Mouse (Mus musculus): ENCODE measurements around the gene Atrip. TPM values are rescaled to one million over a fixed set of nuclear protein-coding genes. Genes with fewer than 3 reads are reported as not detected.

The Atrip gene
- polyA plus RNA-seq, 1 experiment, result 38.0 TPM

- 69% methylated on average over 10 of the region's 10 CpGs for WGBS
- no peak overlapping the region for H3K27ac ChIP-seq (ENCODE audit: insufficient read depth, low read length)
- H3K27me3 ChIP-seq (ENCODE audit: control insufficient read depth, insufficient read depth, low read length), result no peaks in the 10 kb centered on the region
- no peak overlapping the region for H3K4me3 ChIP-seq (replicated peaks; ENCODE audit: insufficient read depth, low read depth, low read length)
- DNase-seq, result no peak
- no peaks in the 10 kb centered on the region for H3K4me1 ChIP-seq (ENCODE audit: control insufficient read depth, insufficient read depth, low read length)
- TF ChIP-seq POLR2A (IDR thresholded peaks at IDR 0.05; ENCODE audit: borderline replicate concordance, insufficient read depth, low read length) (no peak), CTCF (IDR thresholded peaks at IDR 0.05; ENCODE audit: borderline replicate concordance, insufficient read depth, low read depth, low read length) (no peak)
Observed at GRCm38 (mm10) chr9:109008994-109009635, 64.8 kb downstream of the Atrip start.

DNA sequence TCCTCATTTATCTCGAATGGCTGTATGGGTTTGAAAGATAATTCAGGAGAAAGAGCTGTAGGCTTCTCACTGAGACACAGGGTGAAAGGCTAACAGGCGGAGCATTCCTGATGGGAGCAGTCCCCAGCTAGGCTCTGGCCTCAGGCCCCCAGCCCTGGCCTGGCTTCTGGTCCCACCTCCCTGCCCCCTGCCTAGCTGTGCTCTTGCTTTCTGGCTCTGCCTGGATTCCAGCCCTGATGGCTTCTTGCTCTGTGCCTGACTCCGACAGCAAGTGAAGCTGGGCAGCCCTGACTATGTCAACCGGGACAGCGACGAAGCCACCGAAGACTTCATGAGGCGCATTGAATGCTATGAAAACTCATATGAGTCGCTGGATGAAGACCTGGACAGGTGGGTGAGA, 65.8 kb downstream of the Atrip start:
- no peak for DNase-seq
- TF ChIP-seq CTCF (IDR thresholded peaks at IDR 0.05; ENCODE audit: borderline replicate concordance, insufficient read depth, low read depth, low read length) (no peak), POLR2A (IDR thresholded peaks at IDR 0.05; ENCODE audit: borderline replicate concordance, insufficient read depth, low read length) (no peak)
- Histone ChIP-seq H3K27me3 (ENCODE audit: control insufficient read depth, insufficient read depth, low read length) (no peaks in the 10 kb centered on the region), H3K4me3 (replicated peaks; ENCODE audit: insufficient read depth, low read depth, low read length) (no peak overlapping the region), H3K4me1 (ENCODE audit: control insufficient read depth, insufficient read depth, low read length) (no peaks in the 10 kb centered on the region), H3K27ac (ENCODE audit: insufficient read depth, low read length) (no peak overlapping the region)
- 75% methylated on average over 9 of the region's 9 CpGs for WGBS

Other genes with a start within 250 kb of the Atrip start
- gene Celsr3, start 247.8 kb downstream of the Atrip start, polyA plus RNA-seq (2012; rRNA removed), result 77.1 and 88.3 TPM in 2 replicates
- gene Slc26a6, start 220.8 kb downstream of the Atrip start, polyA plus RNA-seq (2012; rRNA removed), result 22.6 and 28.2 TPM in 2 replicates
- 0.39 and 0.92 TPM in 2 replicates for gene Tmem89, start 159.5 kb downstream of the Atrip start, polyA plus RNA-seq (2012; rRNA removed)
- 672 and 690 TPM in 2 replicates for gene Uqcrc1, start 137.5 kb downstream of the Atrip start, polyA plus RNA-seq (2012; rRNA removed)
- 11.3 and 14.1 TPM in 2 replicates for gene Col7a1, start 120.5 kb downstream of the Atrip start, polyA plus RNA-seq (2012; rRNA removed)
- gene Ucn2, start 88.1 kb downstream of the Atrip start, polyA plus RNA-seq (2012; rRNA removed), result 0.47 and 0.48 TPM in 2 replicates
- 17.5 and 20.1 TPM in 2 replicates for gene Pfkfb4, start 82.3 kb downstream of the Atrip start, polyA plus RNA-seq (2012; rRNA removed)
- 75.0 and 79.8 TPM in 2 replicates for gene Shisa5, start 35.6 kb downstream of the Atrip start, polyA plus RNA-seq (2012; rRNA removed)
- gene Trex1, start 14.4 kb downstream of the Atrip start, polyA plus RNA-seq (2012; rRNA removed), result 39.9 and 40.4 TPM in 2 replicates
- 6.6 and 7.7 TPM in 2 replicates for gene Ccdc51, start 8.4 kb upstream of the Atrip start, polyA plus RNA-seq (2012; rRNA removed)
- 144 and 152 TPM in 2 replicates for gene Tma7, start 8.5 kb upstream of the Atrip start, polyA plus RNA-seq (2012; rRNA removed)
- gene Plxnb1, start 21.3 kb upstream of the Atrip start, polyA plus RNA-seq (2012; rRNA removed), result 26.4 and 26.6 TPM in 2 replicates
- not detected in 2 replicates for gene Fbxw21, start 87.9 kb upstream of the Atrip start, polyA plus RNA-seq (2012; rRNA removed)
- gene Fbxw13, start 121.9 kb upstream of the Atrip start, polyA plus RNA-seq (2012; rRNA removed), result not detected in 2 replicates
- gene Fbxw20, start 160.6 kb upstream of the Atrip start, polyA plus RNA-seq (2012; rRNA removed), result not detected in 2 replicates
- not detected in 2 replicates for gene Fbxw14, start 213.6 kb upstream of the Atrip start, polyA plus RNA-seq (2012; rRNA removed)

Measured in cerebellum, adult 2 months (tissue).